Mouse (Mus musculus) stomach, embryonic 14.5 days (tissue): Measurements from ENCODE around the gene Acr. TPM values are rescaled to one million over a fixed set of nuclear protein-coding genes. Genes with fewer than 3 reads are reported as not detected.

Experiments
- ATAC-seq: fragments of 200-750 bp; cut with Nextera tagmentation; 2 replicates; pipeline ENCODE4 v1.8.0; 2017; ENCODE audit warnings: low read depth, moderate TSS enrichment; ENCODE audit not compliant: insufficient number of reproducible peaks, insufficient read depth, low FRiP score
- H3K27ac ChIP-seq: fragments of 300-500 bp; sonication (generic); 2 replicates; pipeline ENCODE4 v1.5.1; 2014; ENCODE audit warnings: mild to moderate bottlenecking, low read length, moderate library complexity, mixed read lengths
- H3K27me3 ChIP-seq: fragments of 300-500 bp; sonication (generic); 2 replicates; pipeline ENCODE4 v1.6.1; 2014; ENCODE audit warnings: low read length, control low read depth, mixed read lengths; ENCODE audit not compliant: control insufficient read depth, insufficient read depth
- H3K36me3 ChIP-seq: fragments of 300-500 bp; sonication (generic); 2 replicates; pipeline ENCODE4 v1.6.1; 2014; ENCODE audit warnings: mild to moderate bottlenecking, control low read depth, low read length, moderate library complexity, mixed read lengths; ENCODE audit not compliant: control insufficient read depth, insufficient read depth
- H3K4me1 ChIP-seq: fragments of 300-500 bp; sonication (generic); 2 replicates; pipeline ENCODE4 v1.6.1; 2014; ENCODE audit warnings: low read length, control low read depth, mixed read lengths; ENCODE audit not compliant: control insufficient read depth, insufficient read depth
- H3K4me2 ChIP-seq: fragments of 300-500 bp; sonication (generic); replicated peaks from 2 replicates; pipeline ENCODE4 v1.6.1; 2014; ENCODE audit warnings: low read depth, low read length, control low read depth
- H3K4me3 ChIP-seq: fragments of 300-500 bp; sonication (generic); 2 replicates; pipeline ENCODE4 v1.5.1; 2014; ENCODE audit warnings: low read depth, low read length, control low read depth
- H3K9ac ChIP-seq: fragments of 300-500 bp; sonication (generic); replicated peaks from 2 replicates; pipeline ENCODE4 v1.6.1; 2014; ENCODE audit warnings: low read depth, mild to moderate bottlenecking, control low read depth, low read length, moderate library complexity, mixed read lengths
- H3K9me3 ChIP-seq: fragments of 300-500 bp; sonication (generic); 2 replicates; pipeline ENCODE4 v1.6.1; 2016; ENCODE audit warnings: low read depth, low read length, control low read depth; ENCODE audit not compliant: control insufficient read depth
- WGBS: fragments of 180-500 bp; shearing (Covaris S2); extraction: QIAGEN DNeasy Blood & Tissue Kit; methylation state at CpG from one replicate; pipeline ENCODE4 v1.1.7; 2014; 5-methylcytosine and 5-hydroxymethylcytosine counted together
- polyA plus RNA-seq: library from polyadenylated mRNA; unstranded; fragments of >200 nt; fragmentation: Nextera tagmentation; extraction: Ambion mirVana; gene quantifications from 2 replicates; pipeline ENCODE4 v1.2.1, GENCODE M21; 2014

Gene Acr
- polyA plus RNA-seq, 1 experiment from 2014 or later: 0.27 TPM

- H3K4me2 ChIP-seq: no peak overlapping the region
- no peaks in the 10 kb centered on the region for H3K4me1 ChIP-seq
- no peak for ATAC-seq
- no peak overlapping the region for H3K9ac ChIP-seq
- no peaks in the 10 kb centered on the region for H3K9me3 ChIP-seq
- H3K27ac ChIP-seq: no peak overlapping the region
- no peaks in the 10 kb centered on the region for H3K27me3 ChIP-seq
- no peak overlapping the region for H3K4me3 ChIP-seq
- WGBS: 93% methylated on average over 10 of the region's 10 CpGs
- no peaks in the 10 kb centered on the region for H3K36me3 ChIP-seq
These were observed 34.3 kb upstream of the Acr start for GRCm38 (mm10) chr15:89533843-89534207.

GRCm38 (mm10) chr15:89544171-89544570 lies 24.0 kb upstream of the Acr start:
- H3K4me3 ChIP-seq: no peak overlapping the region
- H3K9ac ChIP-seq: no peak overlapping the region
- H3K27me3 ChIP-seq: no peaks in the 10 kb centered on the region
- H3K4me2 ChIP-seq: no peak overlapping the region
- WGBS: 89% methylated on average over 7 of the region's 7 CpGs
- no peaks in the 10 kb centered on the region for H3K9me3 ChIP-seq
- no peak for ATAC-seq
- H3K36me3 ChIP-seq: no peaks in the 10 kb centered on the region; the same call in 1 of the 2 replicates
- H3K4me1 ChIP-seq: no peaks in the 10 kb centered on the region
- H3K27ac ChIP-seq: no peak overlapping the region

DNA sequence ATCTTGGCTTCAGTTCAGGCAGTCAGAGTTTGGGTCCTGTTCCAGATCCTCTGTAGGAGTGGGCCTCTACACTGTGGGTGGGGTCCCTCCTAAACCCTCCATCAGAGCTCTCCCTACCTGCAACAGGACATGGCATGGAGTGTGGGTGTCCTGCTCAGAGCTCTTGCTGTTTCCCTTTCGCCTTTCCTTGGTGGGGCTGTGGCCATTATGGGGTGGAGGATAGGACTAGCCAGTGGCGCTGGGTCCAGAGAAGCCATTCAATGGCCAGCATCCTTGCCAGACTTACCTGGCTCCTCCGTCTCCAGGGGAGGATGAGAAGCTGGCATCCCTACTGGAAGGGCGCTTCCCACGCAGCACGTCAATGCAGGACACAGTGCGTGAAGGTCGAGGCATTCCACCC lies 20.8 kb upstream of the Acr start:
- H3K9ac ChIP-seq: no peak overlapping the region
- H3K36me3 ChIP-seq: no peaks in the 10 kb centered on the region; the same call in 1 of the 2 replicates
- peak overlapping the region; percentile 44 for H3K4me2 ChIP-seq
- H3K9me3 ChIP-seq: no peaks in the 10 kb centered on the region
- H3K27me3 ChIP-seq: no peaks in the 10 kb centered on the region
- no peak for ATAC-seq
- H3K4me3 ChIP-seq: 0 out of 2 replicates have a peak overlapping the region, but pooled peaks have one; percentile 26
- 56% methylated on average over 8 of the region's 8 CpGs for WGBS
- no peaks in the 10 kb centered on the region for H3K4me1 ChIP-seq
- H3K27ac ChIP-seq: no peak overlapping the region

- Histone ChIP-seq H3K36me3 (no peaks in the 10 kb centered on the region; the same call in 1 of the 2 replicates), H3K4me2 (peak overlapping the region; percentile 44)
- WGBS: 22% methylated on average over 57 of the region's 58 CpGs
These were observed 20.1 kb upstream of the Acr start for GRCm38 (mm10) chr15:89547824-89548601.

GRCm38 (mm10) chr15:89548837-89549236 lies 19.3 kb upstream of the Acr start:
- H3K36me3 ChIP-seq: no peaks in the 10 kb centered on the region; the same call in 1 of the 2 replicates
- H3K9ac ChIP-seq: no peak overlapping the region
- H3K4me1 ChIP-seq: no peaks in the 10 kb centered on the region
- no peak overlapping the region for H3K27ac ChIP-seq
- H3K4me3 ChIP-seq: no peak overlapping the region
- no peak for ATAC-seq
- peak overlapping the region; percentile 44; the same call in 1 of the 2 replicates for H3K4me2 ChIP-seq
- H3K9me3 ChIP-seq: no peaks in the 10 kb centered on the region
- no peaks in the 10 kb centered on the region for H3K27me3 ChIP-seq
- 49% methylated on average over 11 of the region's 11 CpGs for WGBS

More at GRCm38 (mm10) chr15:89547824-89548601, 20.1 kb upstream of the Acr start:
- Histone ChIP-seq H3K9ac (peak overlapping the region; percentile 14; the same call in 1 of the 2 replicates), H3K4me3 (peak overlapping the region; percentile 26), H3K27ac (no peak overlapping the region), H3K9me3 (no peaks in the 10 kb centered on the region), H3K4me1 (no peaks in the 10 kb centered on the region), H3K27me3 (no peaks in the 10 kb centered on the region)
- ATAC-seq: peak; percentile 35; the same call in 1 of the 2 replicates

GRCm38 (mm10) chr15:89550506-89550905 lies 17.6 kb upstream of the Acr start:
- H3K4me2 ChIP-seq: no peak overlapping the region
- H3K36me3 ChIP-seq: no peaks in the 10 kb centered on the region; the same call in 1 of the 2 replicates
- H3K27me3 ChIP-seq: no peaks in the 10 kb centered on the region
- no peak overlapping the region for H3K9ac ChIP-seq
- WGBS: 91% methylated on average over 8 of the region's 8 CpGs
- H3K4me3 ChIP-seq: no peak overlapping the region
- no peaks in the 10 kb centered on the region for H3K9me3 ChIP-seq
- ATAC-seq: no peak
- H3K27ac ChIP-seq: no peak overlapping the region
- no peaks in the 10 kb centered on the region for H3K4me1 ChIP-seq

GRCm38 (mm10) chr15:89551733-89552132 lies 16.4 kb upstream of the Acr start:
- WGBS: 67% methylated on average over 1 of the region's 1 CpGs
- H3K9me3 ChIP-seq: no peaks in the 10 kb centered on the region
- H3K27ac ChIP-seq: no peak overlapping the region
- no peaks in the 10 kb centered on the region for H3K27me3 ChIP-seq
- H3K36me3 ChIP-seq: no peaks in the 10 kb centered on the region; the same call in 1 of the 2 replicates
- ATAC-seq: no peak
- H3K4me2 ChIP-seq: no peak overlapping the region
- no peak overlapping the region for H3K4me3 ChIP-seq
- no peaks in the 10 kb centered on the region for H3K4me1 ChIP-seq
- H3K9ac ChIP-seq: no peak overlapping the region

DNA sequence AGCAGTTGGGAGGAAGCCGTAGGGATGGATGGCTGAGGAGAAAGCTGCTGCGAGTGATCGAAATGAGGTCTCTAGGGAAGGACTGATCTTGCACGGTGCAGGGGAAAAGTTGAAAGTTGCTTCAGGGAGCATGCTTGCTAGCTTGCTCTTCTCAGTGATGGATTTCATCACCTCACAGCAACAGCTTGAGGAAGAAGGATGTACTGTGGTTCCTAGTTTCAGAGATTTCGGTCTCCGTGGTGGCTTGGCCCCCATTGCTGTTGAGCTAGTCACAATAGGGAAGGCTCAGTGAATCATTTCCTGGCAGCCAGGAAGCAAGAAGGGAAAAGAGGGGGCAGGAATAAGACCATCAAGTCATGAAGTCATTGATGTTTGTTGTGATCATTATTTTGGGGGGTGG lies 12.5 kb upstream of the Acr start:
- no peak overlapping the region for H3K9ac ChIP-seq
- peaks cover 17% of the 10 kb centered on the region for H3K27me3 ChIP-seq
- H3K4me2 ChIP-seq: no peak overlapping the region
- no peak for ATAC-seq
- 93% methylated on average over 6 of the region's 6 CpGs for WGBS
- no peaks in the 10 kb centered on the region for H3K9me3 ChIP-seq
- no peak overlapping the region for H3K27ac ChIP-seq
- no peaks in the 10 kb centered on the region for H3K36me3 ChIP-seq
- H3K4me1 ChIP-seq: peaks cover 9% of the 10 kb centered on the region; the same call in 1 of the 2 replicates
- H3K4me3 ChIP-seq: no peak overlapping the region
